Mouse (Mus musculus): ENCODE measurements around the gene Trappc6a. TPM values are rescaled to one million over a fixed set of nuclear protein-coding genes. Genes with fewer than 3 reads are reported as not detected.

Trappc6a gene
- polyA plus RNA-seq, 1 experiment: 15.2 TPM

GRCm38 (mm10) chr7:19485488-19485887, 22.7 kb upstream of the Trappc6a start:
- H3K4me3 ChIP-seq (ENCODE audit: insufficient read depth, low read length): no peak overlapping the region
- H3K4me1 ChIP-seq (ENCODE audit: control insufficient read depth, insufficient read depth, low read length): no peaks in the 10 kb centered on the region
- H3K27ac ChIP-seq (ENCODE audit: insufficient read depth, low read length): no peak overlapping the region
- TF ChIP-seq CTCF (IDR thresholded peaks at IDR 0.05; ENCODE audit: borderline replicate concordance, insufficient read depth, low read length): no peak
- TF ChIP-seq POLR2A (IDR thresholded peaks at IDR 0.05; ENCODE audit: low read depth, low read length): no peak

- H3K27ac ChIP-seq (ENCODE audit: insufficient read depth, low read length): no peak overlapping the region
- no peaks in the 10 kb centered on the region for H3K4me1 ChIP-seq (ENCODE audit: control insufficient read depth, insufficient read depth, low read length)
- no peak for TF ChIP-seq CTCF (IDR thresholded peaks at IDR 0.05; ENCODE audit: borderline replicate concordance, insufficient read depth, low read length)
- no peak for TF ChIP-seq POLR2A (IDR thresholded peaks at IDR 0.05; ENCODE audit: low read depth, low read length)
These were observed 21.6 kb upstream of the Trappc6a start for GRCm38 (mm10) chr7:19486549-19486948.

GRCm38 (mm10) chr7:19489525-19489924, 18.7 kb upstream of the Trappc6a start:
- no peaks in the 10 kb centered on the region for H3K4me1 ChIP-seq (ENCODE audit: control insufficient read depth, insufficient read depth, low read length)

More at GRCm38 (mm10) chr7:19486549-19486948, 21.6 kb upstream of the Trappc6a start:
- no peak overlapping the region for H3K4me3 ChIP-seq (ENCODE audit: insufficient read depth, low read length)

GRCm38 (mm10) chr7:19491731-19492130, 16.5 kb upstream of the Trappc6a start:
- no peak for TF ChIP-seq POLR2A (IDR thresholded peaks at IDR 0.05; ENCODE audit: low read depth, low read length)
- TF ChIP-seq CTCF (IDR thresholded peaks at IDR 0.05; ENCODE audit: borderline replicate concordance, insufficient read depth, low read length): no peak
- H3K4me1 ChIP-seq (ENCODE audit: control insufficient read depth, insufficient read depth, low read length): no peaks in the 10 kb centered on the region
- H3K27ac ChIP-seq (ENCODE audit: insufficient read depth, low read length): no peak overlapping the region
- H3K4me3 ChIP-seq (ENCODE audit: insufficient read depth, low read length): no peak overlapping the region

More at GRCm38 (mm10) chr7:19489525-19489924, 18.7 kb upstream of the Trappc6a start:
- Histone ChIP-seq H3K27ac (ENCODE audit: insufficient read depth, low read length) (no peak overlapping the region), H3K4me3 (ENCODE audit: insufficient read depth, low read length) (no peak overlapping the region)
- TF ChIP-seq CTCF (IDR thresholded peaks at IDR 0.05; ENCODE audit: borderline replicate concordance, insufficient read depth, low read length) (no peak), POLR2A (IDR thresholded peaks at IDR 0.05; ENCODE audit: low read depth, low read length) (no peak)

- no peak for TF ChIP-seq POLR2A (IDR thresholded peaks at IDR 0.05; ENCODE audit: low read depth, low read length)
- no peak for TF ChIP-seq CTCF (IDR thresholded peaks at IDR 0.05; ENCODE audit: borderline replicate concordance, insufficient read depth, low read length)
- no peak overlapping the region for H3K4me3 ChIP-seq (ENCODE audit: insufficient read depth, low read length)
- H3K4me1 ChIP-seq (ENCODE audit: control insufficient read depth, insufficient read depth, low read length): no peaks in the 10 kb centered on the region
- no peak overlapping the region for H3K27ac ChIP-seq (ENCODE audit: insufficient read depth, low read length)
These were observed 13.3 kb upstream of the Trappc6a start for GRCm38 (mm10) chr7:19494751-19495474.

GRCm38 (mm10) chr7:19495521-19496213, 12.5 kb upstream of the Trappc6a start:
- TF ChIP-seq POLR2A (IDR thresholded peaks at IDR 0.05; ENCODE audit: low read depth, low read length): no peak
- no peak for TF ChIP-seq CTCF (IDR thresholded peaks at IDR 0.05; ENCODE audit: borderline replicate concordance, insufficient read depth, low read length)
- no peak overlapping the region for H3K4me3 ChIP-seq (ENCODE audit: insufficient read depth, low read length)
- no peak overlapping the region for H3K27ac ChIP-seq (ENCODE audit: insufficient read depth, low read length)
- no peaks in the 10 kb centered on the region for H3K4me1 ChIP-seq (ENCODE audit: control insufficient read depth, insufficient read depth, low read length)

- no peak for TF ChIP-seq CTCF (IDR thresholded peaks at IDR 0.05; ENCODE audit: borderline replicate concordance, insufficient read depth, low read length)
- no peak for TF ChIP-seq POLR2A (IDR thresholded peaks at IDR 0.05; ENCODE audit: low read depth, low read length)
These were observed 12.0 kb upstream of the Trappc6a start for GRCm38 (mm10) chr7:19496214-19496555.

GRCm38 (mm10) chr7:19498326-19498725, 9.9 kb upstream of the Trappc6a start:
- TF ChIP-seq POLR2A (IDR thresholded peaks at IDR 0.05; ENCODE audit: low read depth, low read length) (no peak), CTCF (IDR thresholded peaks at IDR 0.05; ENCODE audit: borderline replicate concordance, insufficient read depth, low read length) (no peak)
- H3K4me3 ChIP-seq (ENCODE audit: insufficient read depth, low read length): no peak overlapping the region
- H3K4me1 ChIP-seq (ENCODE audit: control insufficient read depth, insufficient read depth, low read length): 0 out of 2 replicates have a peak, but pooled peaks cover 2% of the 10 kb centered on the region
- no peak overlapping the region for H3K27ac ChIP-seq (ENCODE audit: insufficient read depth, low read length)

More at GRCm38 (mm10) chr7:19496214-19496555, 12.0 kb upstream of the Trappc6a start:
- no peak overlapping the region for H3K27ac ChIP-seq (ENCODE audit: insufficient read depth, low read length)
- H3K4me1 ChIP-seq (ENCODE audit: control insufficient read depth, insufficient read depth, low read length): no peaks in the 10 kb centered on the region
- no peak overlapping the region for H3K4me3 ChIP-seq (ENCODE audit: insufficient read depth, low read length)

GRCm38 (mm10) chr7:19500420-19501363, 7.5 kb upstream of the Trappc6a start:
- Histone ChIP-seq H3K4me1 (ENCODE audit: control insufficient read depth, insufficient read depth, low read length) (0 out of 2 replicates have a peak, but pooled peaks cover 2% of the 10 kb centered on the region), H3K27ac (ENCODE audit: insufficient read depth, low read length) (no peak overlapping the region), H3K4me3 (ENCODE audit: insufficient read depth, low read length) (no peak overlapping the region)
- no peak for TF ChIP-seq POLR2A (IDR thresholded peaks at IDR 0.05; ENCODE audit: low read depth, low read length)
- TF ChIP-seq CTCF (IDR thresholded peaks at IDR 0.05; ENCODE audit: borderline replicate concordance, insufficient read depth, low read length): no peak

Data from embryonic fibroblast, embryonic 13.5 days (primary cell).